Mouse (Mus musculus) erythroblast, embryonic 14.5 days (primary cell): Measurements from ENCODE around the gene Prkcb.

Source experiments
- GATA1 ChIP-seq: IDR thresholded peaks from 2 replicates; pipeline ENCODE4 v1.6.1; 2012; ENCODE audit warnings: low read length, inconsistent platforms, mixed read lengths
- TAL1 ChIP-seq: IDR thresholded peaks from 3 replicates; pipeline ENCODE4 v1.6.1; 2012; ENCODE audit warnings: low read length, inconsistent platforms, mixed read lengths

GRCm38 (mm10) chr7:122353329-122353728 lies 64.8 kb downstream of the Prkcb start:
- no peak for TF ChIP-seq TAL1
- TF ChIP-seq GATA1: no peak
